Mouse (Mus musculus) CH12.LX (cell line): Measurements from ENCODE around the gene Cdh13. TPM values are rescaled to one million over a fixed set of nuclear protein-coding genes. Genes with fewer than 3 reads are reported as not detected.

Experiments
- DNase-seq: peaks from one replicate; pipeline ENCODE4 v3.0.0-alpha.2; 2013; ENCODE audit errors: extremely low read depth
- H3K27ac ChIP-seq: 2 replicates; pipeline ENCODE4 v1.5.1; 2012; ENCODE audit warnings: low read depth, mild to moderate bottlenecking, control low read depth, moderate library complexity; ENCODE audit not compliant: insufficient read depth
- H3K27me3 ChIP-seq: replicated peaks from 2 replicates; pipeline ENCODE3; 2012; ENCODE audit warnings: inconsistent platforms
- H3K36me3 ChIP-seq, 2 experiments: replicated peaks in 1 of 2; 2 replicates each; pipeline versions ENCODE3 to v1.6.1; 2012; ENCODE audit warnings: inconsistent platforms in 1 of 2, low read length in 1 of 2, mild to moderate bottlenecking in 1 of 2, mixed read lengths in 1 of 2, moderate library complexity in 1 of 2; ENCODE audit not compliant: control insufficient read depth in 1 of 2, insufficient read depth in 1 of 2
- H3K4me1 ChIP-seq, 2 experiments: 2 replicates each; pipeline ENCODE4 v1.6.1; 2012; ENCODE audit warnings: inconsistent platforms in 1 of 2, moderate library complexity in 1 of 2; ENCODE audit not compliant: insufficient read depth in 2 of 2, control insufficient read depth in 1 of 2
- H3K4me2 ChIP-seq: 2 replicates; pipeline ENCODE4 v1.6.1; 2012; ENCODE audit warnings: low read depth, mild to moderate bottlenecking, control low read depth; ENCODE audit not compliant: poor library complexity, insufficient read depth, severe bottlenecking
- H3K4me3 ChIP-seq, 3 experiments: fragments of 150-350 bp in 1 of 3; sonication (generic) in 1 of 3; replicated peaks in 1 of 3; 2 replicates each; pipeline versions ENCODE3 to v1.5.1; 2011 to 2012; ENCODE audit warnings: low read depth in 2 of 3, low read length in 2 of 3, mild to moderate bottlenecking in 2 of 3, moderate library complexity in 2 of 3, control low read depth in 1 of 3, improper control_type of control experiment in 1 of 3, inconsistent platforms in 1 of 3, mixed read lengths in 1 of 3; ENCODE audit not compliant: poor library complexity in 1 of 3
- H3K79me2 ChIP-seq: replicated peaks from 2 replicates; pipeline ENCODE4 v1.6.1; 2012; ENCODE audit warnings: mild to moderate bottlenecking, moderate library complexity; ENCODE audit not compliant: control insufficient read depth, poor library complexity, insufficient read depth, severe bottlenecking; ENCODE audit errors: extremely low read depth
- H3K9ac ChIP-seq: 2 replicates; pipeline ENCODE4 v1.6.1; 2012; ENCODE audit warnings: low read depth, mild to moderate bottlenecking, control low read depth, moderate library complexity; ENCODE audit not compliant: insufficient read depth
- H3K9me3 ChIP-seq: replicated peaks from 2 replicates; pipeline ENCODE3; 2012; ENCODE audit warnings: low read length, inconsistent platforms, mixed read lengths
- BHLHE40 ChIP-seq: IDR thresholded peaks from 2 replicates; pipeline ENCODE4 v1.6.1; 2011; ENCODE audit warnings: mild to moderate bottlenecking, low read depth, low read length, improper control_type of control experiment
- CHD1 ChIP-seq: IDR thresholded peaks from 2 replicates; pipeline ENCODE4 v1.6.1; 2012; ENCODE audit warnings: low read depth, low read length, improper control_type of control experiment, inconsistent platforms
- CHD2 ChIP-seq: IDR thresholded peaks from 2 replicates; pipeline ENCODE4 v1.6.1; 2011; ENCODE audit warnings: low read length, improper control_type of control experiment
- CTCF ChIP-seq, 2 experiments: IDR thresholded peaks in 1 of 2; conservative IDR thresholded peaks in 1 of 2; 2 replicates each; pipeline ENCODE4 v1.5.1; 2011 to 2012; ENCODE audit warnings: low read depth in 2 of 2, low read length in 2 of 2, improper control_type of control experiment in 1 of 2, inconsistent platforms in 1 of 2, mild to moderate bottlenecking in 1 of 2, moderate library complexity in 1 of 2
- E2F4 ChIP-seq: IDR thresholded peaks from 2 replicates; pipeline ENCODE4 v1.6.1; 2011; ENCODE audit warnings: low read depth, low read length, improper control_type of control experiment; ENCODE audit not compliant: insufficient replicate concordance
- JUND ChIP-seq: conservative IDR thresholded peaks from 2 replicates; pipeline ENCODE4 v1.6.1; 2011; ENCODE audit warnings: low read depth, low read length, improper control_type of control experiment
- KAT2A ChIP-seq: IDR thresholded peaks from 2 replicates; pipeline ENCODE4 v1.6.1; 2012; ENCODE audit warnings: low read length, improper control_type of control experiment, inconsistent platforms; ENCODE audit not compliant: insufficient replicate concordance
- MAFK ChIP-seq: IDR thresholded peaks from 2 replicates; pipeline ENCODE4 v1.6.1; 2011; ENCODE audit warnings: low read length, improper control_type of control experiment; ENCODE audit not compliant: insufficient replicate concordance
- MAX ChIP-seq: IDR thresholded peaks from 2 replicates; pipeline ENCODE4 v1.6.1; 2011; ENCODE audit warnings: low read length, improper control_type of control experiment
- MAZ ChIP-seq: IDR thresholded peaks from 2 replicates; pipeline ENCODE4 v1.6.1; 2012; ENCODE audit warnings: low read depth, mild to moderate bottlenecking, inconsistent platforms, low read length, improper control_type of control experiment, moderate library complexity
- PAX5 ChIP-seq: IDR thresholded peaks from 2 replicates; pipeline ENCODE4 v1.6.1; 2012; ENCODE audit warnings: low read length, inconsistent platforms, mixed read lengths
- POLR2AphosphoS2 ChIP-seq: IDR thresholded peaks from 2 replicates; pipeline ENCODE4 v1.6.1; 2011; ENCODE audit warnings: low read depth, low read length, improper control_type of control experiment
- RAD21 ChIP-seq: IDR thresholded peaks from 2 replicates; pipeline ENCODE4 v1.6.1; 2011; ENCODE audit warnings: low read depth, mild to moderate bottlenecking, low read length, improper control_type of control experiment, moderate library complexity
- SMC3 ChIP-seq: IDR thresholded peaks from 2 replicates; pipeline ENCODE4 v1.6.1; 2011; ENCODE audit warnings: low read depth, low read length, improper control_type of control experiment
- TCF12 ChIP-seq: IDR thresholded peaks from 2 replicates; pipeline ENCODE4 v1.6.1; 2014; ENCODE audit warnings: low read depth, mild to moderate bottlenecking, inconsistent platforms, low read length, improper control_type of control experiment
- USF2 ChIP-seq: conservative IDR thresholded peaks from 2 replicates; pipeline ENCODE4 v1.6.1; 2011; ENCODE audit warnings: low read depth, low read length, improper control_type of control experiment
- ZMIZ1 ChIP-seq: IDR thresholded peaks from 2 replicates; pipeline ENCODE4 v1.6.1; 2012; ENCODE audit warnings: low read depth, mild to moderate bottlenecking, inconsistent platforms, low read length, improper control_type of control experiment
- dilution Hi-C: fragments of 300-500 bp; cut with MboI; formaldehyde crosslinking; loops from 2 replicates; pipeline ENCODE4 v1.14.3; 2020; ENCODE audit warnings: low sequenced_read_pairs; ENCODE audit not compliant: extremely low pct_unique_long_range_greater_than_20kb, extremely low pct_ligation_motif_present
- in situ Hi-C: fragments of 300-500 bp; cut with MboI; formaldehyde crosslinking; loops from 3 replicates; pipeline ENCODE4 v1.14.3; 2019; ENCODE audit warnings: low sequenced_read_pairs, low pct_ligation_motif_present, low pct_unique_long_range_greater_than_20kb, mixed read lengths
- polyA plus RNA-seq: library from polyadenylated mRNA; unstranded; fragments of >175 nt; gene quantifications from 2 replicates; pipeline ENCODE4 v1.2.1, GENCODE M21; 2012; ENCODE audit warnings: low read depth; ENCODE audit not compliant: insufficient read length
- total RNA-seq, 2 experiments: library from RNA; depleted of rRNA; stranded (reverse); fragments of 300-350 nt in 1 of 2; fragments of >200 nt in 1 of 2; gene quantifications; 2 replicates each; pipeline ENCODE4 v1.2.3; 2012 to 2014

Gene Cdh13
- total and polyA plus RNA-seq, 3 experiments: not detected

- H3K4me1 ChIP-seq: no peaks in the 10 kb centered on the region
- no peak for DNase-seq
- peaks cover 75% of the 10 kb centered on the region for H3K9me3 ChIP-seq
- in situ Hi-C loops (no loop called here), dilution Hi-C loops (no loop called here)
- no peak for TF ChIP-seq MAX
- no peak for TF ChIP-seq JUND
- TF ChIP-seq KAT2A: no peak
- TF ChIP-seq CTCF (conservative IDR thresholded peaks at IDR 0.05 in 1 of 2, IDR thresholded peaks at IDR 0.05 in 1 of 2; ENCODE audit: low read depth in 2 of 2, low read length in 2 of 2): no peak
- TF ChIP-seq CHD1: no peak
- TF ChIP-seq PAX5: no peak
- TF ChIP-seq POLR2AphosphoS2: no peak
- TF ChIP-seq RAD21: no peak
- TF ChIP-seq CHD2: no peak
- no peak for TF ChIP-seq MAFK
- no peak overlapping the region for H3K4me3 ChIP-seq
- H3K4me2 ChIP-seq: no peak overlapping the region
- no peak overlapping the region for H3K27ac ChIP-seq
- H3K79me2 ChIP-seq: no peaks in the 10 kb centered on the region
- no peak overlapping the region for H3K9ac ChIP-seq
- no peaks in the 10 kb centered on the region for H3K36me3 ChIP-seq
- H3K27me3 ChIP-seq: no peaks in the 10 kb centered on the region
These were observed 95.5 kb downstream of the Cdh13 start for GRCm38 (mm10) chr8:118378985-118379384.

- no peak for DNase-seq
- H3K4me3 ChIP-seq: no peak overlapping the region
- H3K4me1 ChIP-seq: no peaks in the 10 kb centered on the region
- H3K27me3 ChIP-seq: no peaks in the 10 kb centered on the region
- H3K9me3 ChIP-seq: peaks cover 75% of the 10 kb centered on the region
- in situ Hi-C loops: no loop called here
- no peaks in the 10 kb centered on the region for H3K36me3 ChIP-seq
- H3K4me2 ChIP-seq: no peak overlapping the region
- TF ChIP-seq BHLHE40 (no peak), TCF12 (no peak), MAFK (no peak), MAX (no peak), JUND (no peak), PAX5 (no peak), ZMIZ1 (no peak), USF2 (no peak), SMC3 (no peak), RAD21 (no peak), E2F4 (no peak), KAT2A (no peak), MAZ (no peak)
- H3K27ac ChIP-seq: no peak overlapping the region
- H3K9ac ChIP-seq: no peak overlapping the region
- dilution Hi-C loops: no loop called here
- no peaks in the 10 kb centered on the region for H3K79me2 ChIP-seq
These were observed 96.1 kb downstream of the Cdh13 start for GRCm38 (mm10) chr8:118379657-118380056.
